Mouse (Mus musculus) urinary bladder, postnatal 36 days (tissue): Measurements from ENCODE around the gene Snx9.

Experiments used
- DNase-seq, 2 experiments: peaks; one replicate each; pipeline ENCODE4 v3.0.0; 2022; ENCODE audit warnings: low spot score in 2 of 2, mixed read lengths in 1 of 2

Snx9 gene

DNA sequence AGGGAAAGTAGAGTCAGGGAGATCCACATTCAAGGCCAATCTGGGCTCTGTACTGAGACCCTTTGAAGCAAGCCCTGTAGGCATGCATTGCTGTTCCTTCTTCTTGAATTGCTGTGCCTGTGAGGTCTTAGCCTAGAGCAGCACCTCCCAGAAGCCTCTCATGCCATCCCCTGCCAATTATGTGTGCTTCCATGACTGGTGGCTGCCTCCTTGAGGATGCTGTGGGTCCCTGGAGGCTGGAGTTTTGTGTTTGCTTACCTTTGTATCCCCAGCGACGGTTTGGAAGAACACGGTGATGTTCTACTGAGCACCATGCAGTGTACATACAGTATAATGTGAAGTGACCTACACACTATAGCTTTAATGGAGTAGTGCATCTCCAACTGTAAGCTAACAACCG lies 4.2 kb downstream of the Snx9 start:
- no peak for DNase-seq

DNA sequence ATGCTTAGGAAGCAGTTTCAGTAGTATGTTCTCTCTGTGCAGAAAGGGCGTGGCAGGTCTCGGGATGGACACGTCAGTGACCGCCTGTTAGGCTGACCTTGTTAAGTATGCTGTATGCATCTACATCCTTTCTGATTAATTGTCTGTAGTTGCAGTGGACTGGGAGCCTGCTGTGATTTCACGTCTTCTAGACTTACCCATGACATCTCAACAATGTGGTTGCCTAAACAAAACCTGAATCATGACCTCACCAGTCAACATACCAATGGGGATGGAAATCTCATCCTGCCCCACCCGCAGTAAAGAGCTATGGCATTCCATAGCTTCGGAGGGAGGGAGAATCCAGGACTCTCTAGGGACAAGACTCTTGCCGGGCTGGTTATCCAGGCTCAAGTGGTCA lies 5.0 kb downstream of the Snx9 start:
- DNase-seq = no peak

DNA sequence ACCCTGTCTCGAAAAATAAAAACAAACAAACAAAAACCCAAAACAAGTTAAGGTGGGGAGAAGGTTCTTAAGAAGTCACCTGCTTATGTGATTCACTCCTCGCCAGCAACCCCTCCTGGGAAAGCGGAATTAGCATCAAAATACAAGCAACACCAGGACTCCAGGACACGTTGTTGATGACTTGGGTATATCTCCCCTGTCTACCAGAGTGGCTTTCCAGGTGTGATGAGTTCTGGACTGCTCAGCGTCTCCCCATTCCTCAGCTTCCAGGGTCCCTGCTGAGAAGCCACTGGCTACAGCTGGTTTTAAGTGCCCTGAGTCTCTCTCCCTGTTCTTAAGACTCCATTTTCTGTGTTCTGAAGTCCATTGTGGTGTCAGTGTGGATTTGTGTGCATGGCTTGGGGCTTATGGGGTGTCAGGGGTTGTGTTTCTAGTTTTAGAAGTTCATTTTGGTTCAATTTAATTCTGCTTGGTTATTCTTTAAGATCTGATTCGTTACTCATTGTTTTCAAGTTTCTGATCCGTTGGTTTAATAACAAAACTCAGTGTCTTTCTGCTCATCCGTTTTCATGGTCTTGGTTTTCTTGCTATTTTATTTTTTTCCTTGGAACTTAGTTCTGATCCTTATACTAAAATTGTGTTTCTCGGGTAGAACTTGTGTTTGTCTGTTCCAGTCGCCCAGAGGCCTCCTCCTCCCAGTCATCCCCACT lies 7.7 kb downstream of the Snx9 start:
- DNase-seq = no peak

DNA sequence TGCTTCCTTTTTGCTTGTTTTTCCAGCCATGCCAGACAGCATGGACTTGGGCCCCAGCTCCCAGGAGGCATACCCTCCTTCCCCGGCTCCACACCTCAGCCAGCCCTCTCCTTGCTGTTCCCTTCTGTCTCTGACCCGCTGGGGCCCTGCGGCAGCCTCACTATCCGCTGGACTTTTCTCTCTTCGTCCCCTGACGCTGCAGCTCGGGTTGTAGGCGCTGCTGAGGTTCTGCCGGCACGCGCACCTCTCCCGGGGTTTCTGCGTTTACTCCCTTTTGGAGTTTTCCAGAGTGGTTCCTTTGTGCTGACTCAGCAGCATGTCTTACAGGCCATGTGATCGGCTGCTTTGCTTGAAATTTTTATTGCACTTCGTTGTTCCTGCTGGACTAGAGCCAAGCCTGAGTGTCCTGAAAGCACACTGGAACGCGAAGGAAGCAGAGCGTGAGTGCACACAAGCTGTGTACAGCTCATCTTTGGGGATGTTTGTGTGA lies 8.3 kb downstream of the Snx9 start:
- peak; percentile 59 to 78 for DNase-seq

DNA sequence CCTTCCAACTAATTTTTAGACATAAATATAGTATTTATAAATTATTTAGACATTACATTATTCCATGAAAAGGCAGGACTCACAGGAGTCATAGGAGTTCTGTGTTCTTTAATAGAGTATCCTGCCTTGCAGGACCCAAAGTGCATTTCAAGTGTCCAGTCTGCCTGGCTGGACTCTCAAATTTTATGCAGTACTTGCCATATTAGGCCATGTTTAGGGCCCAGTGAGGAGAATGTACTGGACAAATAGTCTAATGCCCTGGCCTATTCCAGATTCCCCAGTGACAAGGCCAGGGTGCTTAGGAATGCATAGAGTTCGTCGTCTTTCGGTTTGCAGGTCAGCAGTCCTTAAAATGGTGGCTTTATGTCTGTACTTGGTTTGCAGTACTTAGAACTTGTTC lies 8.9 kb downstream of the Snx9 start:
- DNase-seq = no peak

DNA sequence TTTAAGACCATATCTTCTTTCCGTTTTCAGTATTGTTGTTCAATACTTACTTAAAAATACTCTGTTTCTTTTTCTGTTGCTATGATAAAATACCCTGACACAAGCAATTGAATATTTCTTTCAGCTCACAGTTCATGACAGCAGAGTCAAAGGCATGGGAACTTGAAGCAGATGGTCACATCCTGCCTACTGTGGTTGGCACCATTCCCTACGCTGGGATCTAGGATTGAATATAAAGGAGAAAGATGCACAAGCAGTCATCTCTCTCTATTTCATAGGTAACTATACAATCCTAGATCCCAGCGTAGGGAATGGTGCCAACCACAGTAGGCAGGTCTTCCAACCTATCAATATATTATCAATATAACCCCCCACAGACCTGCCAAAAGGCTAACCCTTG lies 9.3 kb downstream of the Snx9 start:
- DNase-seq = no peak

DNA sequence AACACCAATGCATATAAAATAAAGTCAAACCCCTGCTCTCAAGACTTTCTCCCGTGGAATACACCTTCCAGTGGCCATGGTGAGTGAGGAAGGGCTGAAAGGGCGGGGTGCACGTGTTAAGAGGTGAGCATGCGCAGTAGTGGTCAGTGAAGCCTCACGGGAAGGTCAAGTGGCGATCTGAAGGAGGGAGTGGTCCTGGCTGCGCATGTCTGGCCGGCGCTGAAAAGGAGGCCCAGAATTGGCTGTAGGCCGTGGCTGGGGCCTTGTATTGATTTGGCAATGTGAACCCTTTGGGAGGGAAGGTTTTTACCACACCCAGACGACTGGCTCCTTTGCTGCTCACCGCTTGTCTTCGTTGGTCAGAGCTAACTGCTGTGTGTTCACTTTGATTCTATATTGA lies 12.8 kb downstream of the Snx9 start:
- peak in 1 of 2 experiments; percentile 47 for DNase-seq

DNA sequence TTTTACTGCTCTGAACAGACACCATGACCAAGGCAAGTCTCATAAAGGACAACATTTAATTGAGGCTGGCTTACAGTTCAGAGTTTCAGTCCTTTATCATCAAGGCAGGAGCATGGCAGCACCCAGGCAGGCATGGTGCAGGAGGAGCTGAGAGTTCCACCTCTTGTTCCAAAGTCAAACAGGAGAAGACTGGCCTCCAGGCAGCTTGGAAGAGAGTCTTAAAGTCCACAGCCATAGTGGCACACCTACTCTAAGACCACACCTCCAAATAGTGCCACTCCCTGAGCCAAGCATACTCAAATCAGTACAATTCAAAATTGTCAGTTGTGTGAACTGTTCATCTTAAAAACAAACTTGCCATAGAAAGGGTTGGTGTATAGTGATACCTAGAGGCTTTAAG lies 14.4 kb downstream of the Snx9 start:
- DNase-seq = no peak

DNA sequence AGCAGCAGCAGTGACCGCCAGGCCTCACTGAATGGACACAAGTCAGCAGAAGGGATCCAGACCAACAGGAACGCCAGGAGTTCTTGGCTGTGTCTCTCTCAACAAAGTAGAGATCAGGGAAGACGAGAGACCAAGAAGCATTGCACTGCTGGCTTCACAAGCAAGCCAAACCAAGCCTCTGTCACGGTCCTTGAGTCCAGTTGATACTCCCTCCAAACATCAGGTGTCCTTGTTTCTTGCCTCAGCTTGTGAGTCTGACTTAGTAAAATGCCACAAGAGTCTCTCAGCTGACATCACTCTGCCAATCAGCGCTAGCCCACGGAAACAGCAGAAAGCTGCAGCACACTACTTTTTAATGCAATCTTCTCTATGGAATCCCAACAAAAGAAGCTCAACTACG lies 15.3 kb downstream of the Snx9 start:
- DNase-seq = no peak

DNA sequence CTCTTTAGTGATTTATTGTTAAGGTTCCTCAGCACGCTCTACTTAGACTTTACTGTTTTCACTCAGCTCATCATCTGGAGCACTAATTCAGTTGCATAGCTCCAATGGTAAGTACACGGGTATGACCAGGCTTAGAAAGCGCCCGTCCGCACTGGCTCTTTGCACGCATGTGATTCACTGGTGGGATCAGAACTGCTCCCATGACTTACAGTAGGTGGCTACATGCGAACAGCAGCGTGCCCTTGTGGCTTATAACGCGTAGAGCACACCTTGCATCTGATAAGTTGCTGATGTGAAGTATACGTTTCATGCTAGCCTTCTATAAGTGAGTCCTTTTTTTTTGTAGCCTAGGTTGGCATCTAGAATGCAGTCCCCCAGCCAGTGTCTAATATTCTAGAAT lies 16.1 kb downstream of the Snx9 start:
- DNase-seq = no peak

DNA sequence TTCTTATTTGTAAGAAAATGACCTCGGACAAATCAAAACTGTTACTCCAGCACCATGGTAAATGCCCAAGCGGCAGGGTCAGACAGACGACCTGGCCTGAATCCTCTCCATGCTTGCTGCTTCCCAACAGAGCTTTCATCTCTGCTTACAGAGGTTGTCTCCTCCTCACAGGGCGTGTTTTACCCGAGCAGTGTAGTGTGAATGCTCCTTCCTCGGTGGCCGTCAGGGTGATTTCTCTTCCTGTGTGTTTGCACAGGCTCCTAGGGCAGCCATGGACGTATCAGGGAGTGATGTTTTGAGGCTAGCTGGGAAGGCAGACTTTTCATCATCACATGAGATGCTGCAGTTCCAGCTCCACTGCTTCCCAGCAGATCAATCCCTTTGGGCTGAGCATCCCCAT lies 17.1 kb downstream of the Snx9 start:
- DNase-seq = no peak

DNA sequence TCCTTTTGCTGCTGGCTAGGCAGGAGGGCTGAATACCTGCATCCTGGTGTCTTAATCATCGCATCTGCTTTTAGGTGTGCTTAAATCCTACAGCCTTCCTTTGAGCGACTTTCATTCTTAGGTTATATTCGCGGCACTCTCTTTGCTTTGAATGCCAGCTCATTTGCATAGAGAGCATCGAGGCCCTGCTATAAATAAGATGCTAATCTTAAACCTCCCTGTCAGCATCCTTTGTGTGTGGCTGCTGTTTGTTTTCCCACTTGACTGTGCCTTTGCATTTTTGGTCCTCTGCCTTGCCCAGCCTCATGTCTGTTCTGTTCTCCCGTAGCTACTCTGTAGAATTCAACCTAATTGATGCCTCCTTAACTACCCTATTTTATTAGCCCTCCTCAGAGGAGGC lies 21.2 kb downstream of the Snx9 start:
- DNase-seq = no peak

DNA sequence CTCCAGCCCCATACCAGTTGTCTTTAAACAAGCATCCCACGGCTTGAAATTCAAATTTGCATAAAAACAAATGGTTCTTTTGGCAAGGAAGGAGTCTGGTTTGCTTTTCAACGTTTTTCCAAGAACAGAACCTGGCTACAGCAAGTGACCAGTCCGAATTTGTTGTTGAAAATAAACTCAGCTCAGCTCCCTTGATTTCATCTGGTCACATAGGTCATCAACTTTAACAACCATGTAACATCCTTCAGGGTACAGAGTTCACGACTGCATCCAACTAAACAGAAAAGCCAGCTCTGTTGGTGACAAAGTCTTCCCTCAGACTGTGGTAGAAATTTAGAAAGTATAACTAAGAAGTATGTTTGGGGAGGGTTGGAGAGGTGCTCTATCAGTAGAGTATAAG lies 21.7 kb downstream of the Snx9 start:
- no peak for DNase-seq

DNA sequence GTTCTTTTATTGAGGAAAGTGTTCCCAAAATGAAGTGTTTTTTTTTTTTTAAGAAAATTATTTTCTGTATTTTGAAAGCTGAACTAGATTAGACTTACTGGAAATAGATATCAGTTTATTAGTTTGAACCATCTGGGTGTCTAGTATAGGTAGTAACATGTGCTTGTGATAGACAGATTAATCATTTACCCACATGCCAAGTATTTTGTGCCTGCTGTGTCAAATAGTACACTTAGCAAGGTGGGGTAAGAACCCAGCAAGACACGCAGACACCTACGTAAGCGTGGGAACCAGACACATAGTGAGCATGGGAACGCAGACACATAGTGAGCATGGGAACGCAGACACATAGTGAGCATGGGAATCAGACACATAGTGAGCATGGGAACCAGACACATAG lies 22.6 kb downstream of the Snx9 start:
- DNase-seq = no peak

DNA sequence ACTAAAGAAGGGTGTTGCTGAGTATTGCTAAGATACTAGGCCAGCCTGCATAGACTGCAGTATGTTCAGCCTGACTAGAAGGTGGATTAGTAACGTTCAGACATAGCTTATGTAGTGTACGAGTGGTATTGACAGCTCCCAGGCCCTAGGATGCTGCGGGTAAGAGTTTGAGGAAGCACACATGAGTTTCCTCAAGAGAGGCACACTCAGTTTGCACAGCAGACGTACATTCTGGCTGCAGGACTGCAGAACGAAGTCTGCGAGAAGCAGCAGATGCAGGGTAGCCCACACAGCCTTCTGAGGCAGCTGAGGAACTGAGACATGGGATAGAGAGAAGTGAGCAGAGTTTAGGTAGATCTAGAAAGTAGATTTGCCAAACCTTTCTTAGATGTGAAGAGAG lies 26.3 kb downstream of the Snx9 start:
- DNase-seq = no peak

DNA sequence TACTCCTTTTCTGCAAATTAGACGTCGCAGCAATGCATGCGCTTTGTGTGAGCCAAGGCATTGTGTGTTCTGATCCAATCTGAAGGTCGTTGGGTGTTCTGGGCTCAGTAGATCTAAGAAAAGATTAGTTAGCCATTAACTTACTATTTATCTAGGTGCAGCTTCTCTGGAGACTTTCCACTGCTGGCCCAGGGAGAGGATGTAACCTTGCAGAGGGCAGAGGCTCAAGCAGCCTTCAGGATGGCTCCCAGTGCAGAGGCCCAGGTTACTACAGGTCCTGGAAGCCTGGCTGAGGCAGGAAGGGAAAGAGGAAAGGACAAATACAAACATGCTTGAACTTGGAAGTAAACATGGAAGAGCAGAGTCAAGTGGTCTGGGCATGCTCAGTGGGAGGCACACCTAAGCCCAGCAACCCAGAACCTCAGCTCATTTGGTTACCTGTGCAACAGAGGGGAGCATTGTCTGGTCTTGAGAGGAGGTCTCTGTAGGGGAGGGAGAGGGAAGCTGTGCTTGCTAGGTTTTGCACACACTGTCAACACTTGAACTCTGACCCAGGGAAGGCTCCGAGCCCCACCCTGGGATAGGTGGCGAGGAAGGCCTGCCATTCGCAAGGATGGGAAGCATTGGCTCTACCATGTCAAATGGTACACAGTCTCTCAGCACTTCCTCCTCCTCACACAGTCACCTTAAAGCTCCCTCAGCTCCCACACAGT lies 27.3 kb downstream of the Snx9 start:
- DNase-seq = no peak

DNA sequence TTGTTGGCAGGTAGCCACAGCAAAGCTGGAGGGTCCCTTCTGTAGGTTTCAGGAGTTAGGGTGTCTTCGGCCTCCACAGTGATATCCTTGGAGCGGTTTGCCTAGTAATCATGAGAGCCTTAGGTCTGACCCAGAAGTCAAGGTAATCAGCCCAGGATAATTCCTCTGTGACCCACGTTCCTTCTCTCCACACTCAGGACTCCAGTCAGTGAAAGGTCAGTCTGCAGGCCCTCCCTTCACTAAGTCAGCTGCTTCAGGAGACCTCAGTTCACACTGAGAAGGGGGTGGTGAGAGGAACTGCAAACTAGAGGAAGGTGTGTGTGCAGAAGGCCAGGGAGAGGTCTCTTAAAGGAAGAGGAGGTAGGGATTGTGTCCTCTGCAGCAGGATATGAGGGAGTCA lies 28.3 kb downstream of the Snx9 start:
- no peak for DNase-seq

DNA sequence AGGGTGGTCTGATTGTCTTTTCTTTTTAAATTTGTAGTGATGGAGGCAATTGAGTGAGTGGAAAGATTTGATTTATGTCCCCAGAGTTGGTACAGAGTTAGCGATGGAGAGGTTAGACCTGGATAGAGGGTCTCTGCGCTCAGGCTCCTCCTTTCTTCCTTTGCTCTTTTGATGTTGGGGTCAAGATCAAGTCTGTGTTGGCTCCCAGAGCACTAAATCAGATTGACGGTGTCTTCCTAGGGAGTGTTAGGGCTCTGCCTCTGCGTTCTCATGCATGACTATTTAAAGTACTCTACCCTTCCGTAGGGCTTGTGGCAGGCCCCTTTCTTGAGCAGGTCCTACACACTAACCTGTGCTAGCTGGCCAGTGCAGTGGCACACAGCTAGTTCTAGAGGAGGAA lies 28.9 kb downstream of the Snx9 start:
- no peak for DNase-seq

DNA sequence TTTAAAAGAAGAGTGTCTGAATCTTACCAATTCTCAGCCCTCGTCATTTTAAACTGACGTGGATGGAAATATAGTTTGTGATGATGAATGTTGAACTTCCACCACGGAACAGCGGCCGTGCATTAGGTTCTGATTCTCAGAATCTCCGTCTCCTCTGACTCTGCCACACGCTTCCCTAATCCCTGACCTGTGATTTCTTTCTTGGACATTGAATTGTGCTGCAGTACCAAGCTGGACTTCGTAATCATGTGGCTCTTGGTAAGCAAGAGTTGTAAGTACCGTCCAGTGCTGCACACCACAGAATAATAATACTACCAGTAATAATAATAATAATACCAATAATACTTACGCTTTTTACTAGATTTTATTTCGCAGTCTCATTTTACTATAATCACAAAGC lies 29.6 kb downstream of the Snx9 start:
- no peak for DNase-seq

DNA sequence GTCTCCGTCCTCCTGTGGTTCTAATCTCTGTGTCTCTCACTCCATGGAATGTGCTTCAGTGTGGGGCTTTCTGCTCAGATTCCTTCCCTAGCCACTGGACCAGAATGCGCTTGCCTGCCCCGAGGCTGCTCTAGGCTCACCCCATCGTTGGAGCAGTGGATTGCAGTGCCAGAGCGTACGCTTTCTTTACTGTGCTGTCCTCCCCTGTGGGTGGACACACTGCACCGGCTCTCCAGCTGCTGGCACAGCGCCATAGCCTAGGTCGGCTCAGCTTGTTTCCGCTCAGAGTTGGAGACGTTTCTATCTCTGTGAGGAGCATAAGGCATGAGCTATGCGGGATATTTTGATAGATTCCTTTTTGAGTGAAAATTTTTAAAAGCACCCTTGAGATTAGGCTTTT lies 31.4 kb downstream of the Snx9 start:
- DNase-seq = peak in 1 of 2 experiments; percentile 66

DNA sequence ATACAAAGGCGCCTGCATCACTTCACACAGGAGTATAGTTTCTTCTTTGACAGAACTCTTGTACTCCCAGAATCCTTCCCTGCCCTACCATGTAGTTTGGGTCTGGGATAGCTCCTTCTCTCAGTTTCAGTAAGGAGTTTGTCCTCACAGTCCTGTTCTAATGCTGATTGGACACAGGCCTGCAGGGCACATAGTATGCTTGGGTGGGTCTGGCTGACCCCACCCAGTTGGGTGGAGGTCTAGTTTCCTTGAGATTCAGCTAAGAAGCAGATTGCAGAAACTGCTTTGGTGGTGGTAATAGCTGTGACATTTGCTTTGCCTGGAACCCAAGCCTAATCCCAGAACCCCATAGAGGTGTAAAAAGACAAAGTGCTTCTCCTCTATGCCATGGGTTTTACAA lies 33.4 kb downstream of the Snx9 start:
- no peak for DNase-seq

DNA sequence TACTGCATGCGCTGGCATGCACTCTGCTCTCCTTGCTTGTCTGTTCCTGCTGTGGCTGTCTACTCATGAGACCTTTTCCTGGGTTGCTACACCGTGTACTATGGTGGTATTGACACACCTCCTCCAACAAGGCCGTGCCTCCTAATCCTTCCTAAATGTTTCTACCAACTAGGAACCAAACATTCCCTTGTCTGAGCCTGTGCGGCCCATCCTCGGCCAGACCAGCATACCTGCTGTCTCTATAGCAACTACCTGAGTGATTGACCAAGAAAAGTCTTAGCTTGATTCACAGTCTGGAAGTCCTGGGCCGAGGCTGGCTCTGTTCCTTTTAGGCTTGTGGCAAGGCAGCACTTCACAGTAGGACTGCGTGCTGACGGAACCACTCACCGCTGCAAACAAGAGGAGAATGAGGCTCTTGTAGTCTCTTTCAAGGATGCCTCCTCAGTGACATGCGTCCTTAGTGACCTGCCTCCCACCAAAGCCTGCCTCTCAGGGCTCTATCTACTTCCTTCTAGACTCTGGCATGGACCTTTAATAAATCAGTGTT lies 36.6 kb downstream of the Snx9 start:
- no peak for DNase-seq

DNA sequence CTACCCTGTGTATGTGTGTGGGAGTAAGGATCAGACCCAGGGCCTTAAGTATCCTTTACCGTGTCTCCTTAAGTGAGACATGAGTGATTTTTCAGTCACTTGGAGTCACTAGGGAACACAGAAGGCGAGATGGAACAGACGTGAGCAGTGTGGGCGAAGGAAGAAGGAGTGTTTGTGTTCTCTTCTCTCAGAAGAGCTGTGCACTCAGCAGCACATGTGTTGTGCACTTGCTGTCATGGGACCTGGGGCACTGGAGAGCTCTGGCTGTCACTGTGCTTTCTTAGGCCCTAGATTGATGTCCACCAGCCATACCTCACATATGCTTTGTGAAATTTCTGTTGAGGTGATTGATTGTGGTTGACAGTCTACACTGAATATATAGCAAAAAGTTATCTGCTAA lies 37.7 kb downstream of the Snx9 start:
- DNase-seq = no peak
